Mouse (Mus musculus) gastrocnemius, postnatal 25 days (tissue): ENCODE data around the gene Fgf2. TPM values are rescaled to one million over a fixed set of nuclear protein-coding genes. Genes with fewer than 3 reads are reported as not detected.

Source experiments
- DNase-seq: peaks from one replicate; pipeline ENCODE4 v3.0.0; 2022
- total RNA-seq, 2 experiments: library from RNA; stranded (reverse); gene quantifications; 1 replicate in 1 of 2; 2 replicates in 1 of 2; pipeline ENCODE4 v1.2.3; 2021

Fgf2 gene
- total RNA-seq, 2 experiments from 2014 or later: 7.4 to 8.9 TPM

GRCm38 (mm10) chr3:37354737-37355136 is 6.6 kb downstream of the Fgf2 start:
- no peak for DNase-seq

- no peak for DNase-seq
Observed at GRCm38 (mm10) chr3:37360729-37361128, 12.6 kb downstream of the Fgf2 start.

- DNase-seq: no peak
Observed at GRCm38 (mm10) chr3:37365144-37365543, 17.0 kb downstream of the Fgf2 start.

- no peak for DNase-seq
Observed at GRCm38 (mm10) chr3:37365976-37366375, 17.8 kb downstream of the Fgf2 start.

GRCm38 (mm10) chr3:37366381-37367053 is 18.4 kb downstream of the Fgf2 start:
- DNase-seq: no peak

- no peak for DNase-seq
Observed at GRCm38 (mm10) chr3:37370407-37370806, 22.3 kb downstream of the Fgf2 start.

- DNase-seq: no peak
Observed at GRCm38 (mm10) chr3:37373712-37374111, 25.6 kb downstream of the Fgf2 start.

GRCm38 (mm10) chr3:37377926-37378325 is 29.8 kb downstream of the Fgf2 start:
- DNase-seq: no peak

- no peak for DNase-seq
Observed at GRCm38 (mm10) chr3:37378412-37378811, 30.3 kb downstream of the Fgf2 start.

GRCm38 (mm10) chr3:37379201-37379600 is 31.1 kb downstream of the Fgf2 start:
- no peak for DNase-seq

GRCm38 (mm10) chr3:37379930-37380881 is 32.1 kb downstream of the Fgf2 start:
- DNase-seq: peak; percentile 91

- no peak for DNase-seq
Observed at GRCm38 (mm10) chr3:37381457-37381856, 33.3 kb downstream of the Fgf2 start.

GRCm38 (mm10) chr3:37383096-37383765 is 35.1 kb downstream of the Fgf2 start:
- DNase-seq: no peak

GRCm38 (mm10) chr3:37387310-37387709 is 39.2 kb downstream of the Fgf2 start:
- DNase-seq: no peak

- DNase-seq: no peak
Observed at GRCm38 (mm10) chr3:37396930-37397608, 48.9 kb downstream of the Fgf2 start.

GRCm38 (mm10) chr3:37397646-37398045 is 49.5 kb downstream of the Fgf2 start:
- no peak for DNase-seq

- peak; percentile 86 for DNase-seq
Observed at GRCm38 (mm10) chr3:37398661-37399395, 50.7 kb downstream of the Fgf2 start.

- DNase-seq: peak; percentile 71
Observed at GRCm38 (mm10) chr3:37401729-37402610, 53.8 kb downstream of the Fgf2 start.

GRCm38 (mm10) chr3:37407598-37407997 is 59.5 kb downstream of the Fgf2 start:
- DNase-seq: no peak

- DNase-seq: no peak
Observed at GRCm38 (mm10) chr3:37413446-37413845, 65.3 kb downstream of the Fgf2 start.
